Mouse (Mus musculus) MEL (cell line): Measurements from ENCODE around the gene Maff. TPM values are rescaled to one million over a fixed set of nuclear protein-coding genes. Genes with fewer than 3 reads are reported as not detected.

ENCODE experiments used
- DNase-seq: peaks from one replicate; pipeline ENCODE4 v3.0.0; 2011; ENCODE audit warnings: low read depth, low spot score
- H3K27ac ChIP-seq: 2 replicates; pipeline ENCODE4 v1.5.1; 2012; ENCODE audit warnings: low read depth, mild to moderate bottlenecking, control low read depth, low read length, moderate library complexity; ENCODE audit not compliant: control insufficient read depth
- H3K27me3 ChIP-seq, 2 experiments: fragments of 150-350 bp in 1 of 2; sonication (generic) in 1 of 2; 2 replicates each; pipeline ENCODE4 v1.6.1; 2012; ENCODE audit warnings: low read length in 2 of 2, mild to moderate bottlenecking in 2 of 2, improper control_type of control experiment in 1 of 2, moderate library complexity in 1 of 2; ENCODE audit not compliant: insufficient read depth in 2 of 2, control insufficient read depth in 1 of 2
- H3K36me3 ChIP-seq, 2 experiments: 2 replicates each; pipeline ENCODE4 v1.6.1; 2012 to 2014; ENCODE audit warnings: low read length in 2 of 2, improper control_type of control experiment in 1 of 2, inconsistent platforms in 1 of 2, mild to moderate bottlenecking in 1 of 2; ENCODE audit not compliant: insufficient read depth in 2 of 2, control insufficient read depth in 1 of 2
- H3K4me1 ChIP-seq, 2 experiments: fragments of 150-350 bp in 1 of 2; sonication (generic) in 1 of 2; 2 replicates each; pipeline ENCODE4 v1.6.1; 2012; ENCODE audit warnings: low read length in 2 of 2, improper control_type of control experiment in 1 of 2, mild to moderate bottlenecking in 1 of 2; ENCODE audit not compliant: insufficient read depth in 2 of 2, control insufficient read depth in 1 of 2
- H3K4me3 ChIP-seq, 2 experiments: fragments of 150-350 bp in 1 of 2; sonication (generic) in 1 of 2; 2 replicates each; pipeline ENCODE4 v1.5.1; 2012; ENCODE audit warnings: low read depth in 2 of 2, low read length in 2 of 2, mild to moderate bottlenecking in 2 of 2, moderate library complexity in 2 of 2, control low read depth in 1 of 2, improper control_type of control experiment in 1 of 2; ENCODE audit not compliant: control insufficient read depth in 1 of 2, insufficient read depth in 1 of 2
- H3K79me2 ChIP-seq: 2 replicates; pipeline ENCODE4 v1.6.1; 2012; ENCODE audit warnings: mild to moderate bottlenecking, low read length, moderate library complexity; ENCODE audit not compliant: control insufficient read depth, poor library complexity, insufficient read depth
- H3K9ac ChIP-seq: 2 replicates; pipeline ENCODE4 v1.6.1; 2012; ENCODE audit warnings: low read depth, mild to moderate bottlenecking, control low read depth, low read length, moderate library complexity; ENCODE audit not compliant: control insufficient read depth, poor library complexity, severe bottlenecking
- H3K9me3 ChIP-seq: fragments of 150-350 bp; sonication (generic); replicated peaks from 2 replicates; pipeline ENCODE4 v1.6.1; 2012; ENCODE audit warnings: mild to moderate bottlenecking, low read length, improper control_type of control experiment, moderate library complexity; ENCODE audit not compliant: insufficient read depth
- BHLHE40 ChIP-seq: IDR thresholded peaks from 2 replicates; pipeline ENCODE4 v1.6.1; 2012; ENCODE audit warnings: low read depth, mild to moderate bottlenecking, inconsistent platforms, low read length, improper control_type of control experiment, borderline replicate concordance
- CHD1 ChIP-seq: IDR thresholded peaks from 2 replicates; pipeline ENCODE4 v1.6.1; 2012; ENCODE audit warnings: low read depth, mild to moderate bottlenecking, inconsistent platforms, low read length, improper control_type of control experiment
- ELF1 ChIP-seq: IDR thresholded peaks from 2 replicates; pipeline ENCODE4 v1.6.1; 2014; ENCODE audit warnings: low read depth, mild to moderate bottlenecking, inconsistent platforms, low read length, improper control_type of control experiment, moderate library complexity
- ETS1 ChIP-seq: IDR thresholded peaks from 2 replicates; pipeline ENCODE4 v1.6.1; 2012; ENCODE audit warnings: low read depth, mild to moderate bottlenecking, inconsistent platforms, low read length, improper control_type of control experiment, moderate library complexity
- GATA1 ChIP-seq: IDR thresholded peaks from 2 replicates; pipeline ENCODE4 v1.6.1; 2011; ENCODE audit warnings: low read depth, low read length, improper control_type of control experiment
- HCFC1 ChIP-seq: IDR thresholded peaks from 2 replicates; pipeline ENCODE4 v1.6.1; 2012; ENCODE audit warnings: low read depth, mild to moderate bottlenecking, inconsistent platforms, low read length, improper control_type of control experiment, moderate library complexity
- JUND ChIP-seq: IDR thresholded peaks from 2 replicates; pipeline ENCODE4 v1.6.1; 2011; ENCODE audit warnings: low read depth, mild to moderate bottlenecking, improper control_type of control experiment, low read length
- MXI1 ChIP-seq: IDR thresholded peaks from 2 replicates; pipeline ENCODE4 v1.6.1; 2011; ENCODE audit warnings: mild to moderate bottlenecking, low read depth, low read length, improper control_type of control experiment
- MYC ChIP-seq: IDR thresholded peaks from 2 replicates; pipeline ENCODE4 v1.6.1; 2011; ENCODE audit warnings: low read depth, mild to moderate bottlenecking, low read length, improper control_type of control experiment, moderate library complexity
- NRF1 ChIP-seq: IDR thresholded peaks from 2 replicates; pipeline ENCODE4 v1.6.1; 2014; ENCODE audit warnings: low read depth, mild to moderate bottlenecking, inconsistent platforms, low read length, improper control_type of control experiment, moderate library complexity; ENCODE audit not compliant: poor library complexity, insufficient read depth, severe bottlenecking
- POLR2A ChIP-seq, 2 experiments: IDR thresholded peaks; 2 replicates each; pipeline ENCODE4 v1.6.1; 2011 to 2012; ENCODE audit warnings: low read length in 2 of 2, mild to moderate bottlenecking in 2 of 2, control low read depth in 1 of 2, improper control_type of control experiment in 1 of 2, low read depth in 1 of 2, moderate library complexity in 1 of 2; ENCODE audit not compliant: control insufficient read depth in 1 of 2, insufficient read depth in 1 of 2, poor library complexity in 1 of 2
- RAD21 ChIP-seq: IDR thresholded peaks from 2 replicates; pipeline ENCODE4 v1.6.1; 2011; ENCODE audit warnings: mild to moderate bottlenecking, low read depth, low read length, improper control_type of control experiment
- SIN3A ChIP-seq: IDR thresholded peaks from 2 replicates; pipeline ENCODE4 v1.6.1; 2012; ENCODE audit warnings: low read length, improper control_type of control experiment, inconsistent platforms
- UBTF ChIP-seq: IDR thresholded peaks from 2 replicates; pipeline ENCODE4 v1.6.1; 2012; ENCODE audit warnings: low read depth, mild to moderate bottlenecking, inconsistent platforms, low read length, improper control_type of control experiment, moderate library complexity, borderline replicate concordance; ENCODE audit not compliant: insufficient read depth
- USF1 ChIP-seq: IDR thresholded peaks from 2 replicates; pipeline ENCODE4 v1.6.1; 2014; ENCODE audit warnings: low read depth, mild to moderate bottlenecking, inconsistent platforms, low read length, improper control_type of control experiment, moderate library complexity
- ZC3H11A ChIP-seq: IDR thresholded peaks from 2 replicates; pipeline ENCODE4 v1.6.1; 2012; ENCODE audit warnings: low read depth, mild to moderate bottlenecking, inconsistent platforms, low read length, improper control_type of control experiment
- ZMIZ1 ChIP-seq: IDR thresholded peaks from 2 replicates; pipeline ENCODE4 v1.6.1; 2012; ENCODE audit warnings: low read depth, mild to moderate bottlenecking, inconsistent platforms, low read length, improper control_type of control experiment, moderate library complexity
- polyA plus RNA-seq, 2 experiments: library from polyadenylated mRNA; stranded (reverse) in 1 of 2; unstranded in 1 of 2; fragments of >175 nt in 1 of 2; fragments of >200 nt in 1 of 2; gene quantifications; 2 replicates each; pipeline versions ENCODE4 v1.2.1 to v1.2.4; 2012; ENCODE audit warnings: low replicate concordance in 2 of 2, low read depth in 1 of 2; ENCODE audit not compliant: insufficient read length in 2 of 2, insufficient read depth in 1 of 2, missing spikeins in 1 of 2
- total RNA-seq: library from RNA; depleted of rRNA; stranded (reverse); fragments of 300-350 nt; gene quantifications from 2 replicates; pipeline ENCODE4 v1.2.3, GENCODE M21; 2012

The Maff gene
- total and polyA plus RNA-seq, 3 experiments: 3.3 to 5.8 TPM; not detected in 1

- TF ChIP-seq USF1: peak; percentile 60; the same call in 1 of the 2 replicates
- TF ChIP-seq UBTF: no peak
- TF ChIP-seq MXI1: no peak
- peak; percentile 1; the same call in 1 of the 2 replicates for TF ChIP-seq ZC3H11A
- TF ChIP-seq GATA1: no peak
- no peak for TF ChIP-seq CHD1
Observed at GRCm38 (mm10) chr15:79380468-79381444, 34.3 kb downstream of the Maff start (continued).

GRCm38 (mm10) chr15:79381644-79382043 is 35.2 kb downstream of the Maff start:
- Histone ChIP-seq H3K79me2 (no peaks in the 10 kb centered on the region), H3K27ac (no peak overlapping the region), H3K9ac (no peak overlapping the region), H3K4me3 (no peak overlapping the region), H3K27me3 (no peaks in the 10 kb centered on the region)
- DNase-seq: no peak
- TF ChIP-seq ELF1 (no peak), SIN3A (no peak), UBTF (no peak), JUND (no peak), POLR2A (IDR thresholded peaks at IDR 0.05; ENCODE audit: control insufficient read depth in 1 of 2, insufficient read depth in 1 of 2, low read depth in 1 of 2, low read length in 2 of 2, poor library complexity in 1 of 2) (no peak), RAD21 (no peak), MYC (no peak), ZC3H11A (no peak), NRF1 (no peak), HCFC1 (no peak), ETS1 (no peak), BHLHE40 (no peak), ZMIZ1 (no peak)
- TF ChIP-seq, all 39 proteins: peak for 0
- Histone ChIP-seq H3K4me1 (no peaks in the 10 kb centered on the region), H3K36me3 (no peaks in the 10 kb centered on the region; a peak in 1 of 4 replicates), H3K9me3 (no peaks in the 10 kb centered on the region)
